Mouse (Mus musculus): ENCODE measurements at regions not wholly inside any gene's neighbourhood (a gene's known extent, or its start where the extent isn't known, plus 50 kb on each side); places are given as distances from the start of the nearest gene placed in this dataset.

DNA sequence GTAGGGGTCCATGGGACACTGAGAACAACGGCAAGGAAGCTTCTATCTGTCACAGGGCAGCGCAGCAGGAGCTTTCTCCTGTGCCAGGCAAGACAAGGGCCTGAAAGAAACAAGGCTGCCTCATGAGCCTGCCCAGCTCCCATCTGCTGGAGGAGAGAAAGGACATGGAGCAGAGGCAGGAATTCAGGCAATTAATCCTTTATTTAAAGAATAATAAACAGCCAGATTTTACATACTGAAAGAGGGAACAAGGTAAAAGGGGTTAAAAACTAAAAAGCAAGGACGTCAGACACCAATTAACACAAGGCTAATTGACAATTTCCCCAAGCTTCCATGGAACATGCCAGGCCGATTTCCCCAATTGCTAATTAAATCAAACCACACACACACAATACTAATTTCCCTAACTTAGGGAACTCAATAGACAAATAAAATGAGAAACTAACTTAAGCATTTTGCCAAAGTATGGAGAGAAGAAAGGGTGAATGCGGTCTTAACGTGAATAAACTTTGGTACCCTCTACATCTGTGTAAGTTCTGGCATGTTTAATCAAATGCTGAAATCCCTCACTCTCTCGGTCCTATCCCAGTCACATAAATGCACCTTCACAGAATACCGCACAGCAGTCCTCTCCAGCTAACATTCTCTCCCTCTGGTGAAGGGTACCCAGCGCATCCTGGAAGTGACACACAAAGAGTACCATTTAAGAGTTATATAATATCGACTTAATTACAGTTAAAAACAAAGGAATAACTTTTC is 252.7 kb downstream of the Bcl11a start:
- Histone ChIP-seq H3K4me2 (ENCODE audit: low read length) (no peak overlapping the region), H3K36me3 (ENCODE audit: control insufficient read depth, insufficient read depth, low read length) (no peaks in the 10 kb centered on the region), H3K27ac (replicated peaks in 1 of 2; ENCODE audit: control insufficient read depth in 1 of 2, insufficient read depth in 1 of 2, low read depth in 2 of 2, low read length in 2 of 2) (no peak overlapping the region), H3K9ac (ENCODE audit: low read length) (no peak overlapping the region), H3K4me3 (ENCODE audit: control insufficient read depth in 1 of 2, insufficient read depth in 1 of 2, low read depth in 1 of 2, low read length in 2 of 2) (no peak overlapping the region), H3K27me3 (ENCODE audit: control insufficient read depth, insufficient read depth, low read length) (no peaks in the 10 kb centered on the region), H3K9me3 (ENCODE audit: control insufficient read depth, low read length) (no peaks in the 10 kb centered on the region), H3K4me1 (ENCODE audit: control insufficient read depth in 2 of 2, insufficient read depth in 2 of 2, low read length in 2 of 2) (peaks cover 6 to 8% of the 10 kb centered on the region in 2 experiments)
- WGBS: 83% methylated on average over 10 of the region's 10 CpGs
- ATAC-seq (ENCODE audit: insufficient number of reproducible peaks, insufficient read depth, low FRiP score, low read depth): no peak

DNA sequence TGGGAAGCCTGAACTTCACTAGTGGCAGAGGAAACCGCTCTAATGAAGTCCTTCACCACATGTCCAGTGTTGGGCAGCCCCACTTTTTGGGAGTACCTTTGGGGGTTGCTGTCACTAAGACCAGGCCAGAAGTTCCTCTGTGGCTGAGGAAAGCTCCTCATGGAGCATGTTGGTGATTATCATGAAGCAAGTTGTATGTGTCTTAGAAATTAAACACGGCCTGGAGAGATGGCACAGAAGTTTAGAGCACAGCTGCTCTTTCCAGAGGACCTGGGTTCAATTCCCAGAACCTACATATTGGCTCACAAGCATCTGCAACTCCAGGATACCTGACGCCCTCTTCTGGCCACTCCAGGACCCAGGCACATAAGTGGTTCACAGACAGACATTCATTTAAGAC is 254.4 kb downstream of the Bcl11a start:
- ATAC-seq (ENCODE audit: insufficient number of reproducible peaks, insufficient read depth, low FRiP score, low read depth): no peak

DNA sequence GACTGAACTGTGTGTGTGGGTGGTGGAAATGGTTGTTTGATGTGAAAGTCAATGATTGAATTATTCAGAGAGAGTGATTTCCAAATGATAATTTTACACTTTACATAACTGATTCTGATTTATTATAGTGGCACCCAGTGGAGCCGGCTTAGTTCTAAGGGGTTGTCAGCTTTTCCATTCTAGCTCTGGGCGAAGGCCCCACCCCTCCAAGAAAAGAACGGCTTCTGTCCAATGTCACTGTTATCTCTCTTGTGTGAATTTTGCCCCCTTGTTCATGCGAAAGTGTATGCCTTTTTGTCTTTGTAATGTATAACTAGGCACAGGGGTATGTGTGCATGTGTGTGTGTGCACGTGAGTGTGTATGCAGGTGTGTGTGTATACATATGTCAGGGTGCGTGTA is 255.3 kb downstream of the Bcl11a start:
- Histone ChIP-seq H3K4me3 (ENCODE audit: control insufficient read depth in 1 of 2, insufficient read depth in 1 of 2, low read depth in 1 of 2, low read length in 2 of 2) (no peak overlapping the region), H3K27me3 (ENCODE audit: control insufficient read depth, insufficient read depth, low read length) (no peaks in the 10 kb centered on the region), H3K4me2 (ENCODE audit: low read length) (no peak overlapping the region), H3K9ac (ENCODE audit: low read length) (no peak overlapping the region), H3K4me1 (ENCODE audit: control insufficient read depth in 2 of 2, insufficient read depth in 2 of 2, low read length in 2 of 2) (peaks cover 5 to 8% of the 10 kb centered on the region in 2 experiments), H3K9me3 (ENCODE audit: control insufficient read depth, low read length) (no peaks in the 10 kb centered on the region), H3K36me3 (ENCODE audit: control insufficient read depth, insufficient read depth, low read length) (no peaks in the 10 kb centered on the region), H3K27ac (replicated peaks in 1 of 2; ENCODE audit: control insufficient read depth in 1 of 2, insufficient read depth in 1 of 2, low read depth in 2 of 2, low read length in 2 of 2) (no peak overlapping the region)
- 66% methylated on average over 6 of the region's 6 CpGs for WGBS
- ATAC-seq (ENCODE audit: insufficient number of reproducible peaks, insufficient read depth, low FRiP score, low read depth): no peak

More for the DNA sequence above, 254.4 kb downstream of the Bcl11a start:
- WGBS: 86% methylated on average over 3 of the region's 3 CpGs
- H3K9me3 ChIP-seq (ENCODE audit: control insufficient read depth, low read length): no peaks in the 10 kb centered on the region
- no peaks in the 10 kb centered on the region for H3K27me3 ChIP-seq (ENCODE audit: control insufficient read depth, insufficient read depth, low read length)
- no peak overlapping the region for H3K9ac ChIP-seq (ENCODE audit: low read length)
- peaks cover 6 to 8% of the 10 kb centered on the region in 2 experiments for H3K4me1 ChIP-seq (ENCODE audit: control insufficient read depth in 2 of 2, insufficient read depth in 2 of 2, low read length in 2 of 2)
- H3K4me3 ChIP-seq (ENCODE audit: control insufficient read depth in 1 of 2, insufficient read depth in 1 of 2, low read depth in 1 of 2, low read length in 2 of 2): no peak overlapping the region
- no peak overlapping the region for H3K27ac ChIP-seq (replicated peaks in 1 of 2; ENCODE audit: control insufficient read depth in 1 of 2, insufficient read depth in 1 of 2, low read depth in 2 of 2, low read length in 2 of 2)
- no peaks in the 10 kb centered on the region for H3K36me3 ChIP-seq (ENCODE audit: control insufficient read depth, insufficient read depth, low read length)
- no peak overlapping the region for H3K4me2 ChIP-seq (ENCODE audit: low read length)

DNA sequence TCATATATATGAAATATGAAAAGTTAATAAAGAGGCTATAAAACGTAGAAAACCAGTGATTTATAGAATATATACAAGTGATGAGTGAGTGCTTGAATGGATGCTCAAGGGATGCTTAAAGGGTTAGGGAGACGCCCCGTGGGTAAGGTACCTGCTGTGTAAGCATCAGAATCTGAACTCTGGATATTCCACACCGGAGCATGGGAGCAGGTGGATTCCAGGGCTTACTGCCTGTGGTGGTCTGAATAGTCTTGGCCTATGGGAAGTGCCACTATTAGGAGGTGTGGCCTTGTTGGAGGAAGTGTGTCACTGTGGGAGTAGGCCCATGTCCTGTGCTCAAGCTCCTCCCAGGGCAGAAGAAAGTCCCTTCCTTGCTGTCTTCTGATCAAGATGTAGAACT is 257.4 kb downstream of the Bcl11a start:
- Histone ChIP-seq H3K9ac (ENCODE audit: low read length) (no peak overlapping the region), H3K36me3 (ENCODE audit: control insufficient read depth, insufficient read depth, low read length) (no peaks in the 10 kb centered on the region), H3K4me2 (ENCODE audit: low read length) (no peak overlapping the region), H3K4me3 (ENCODE audit: control insufficient read depth in 1 of 2, insufficient read depth in 1 of 2, low read depth in 1 of 2, low read length in 2 of 2) (no peak overlapping the region), H3K4me1 (ENCODE audit: control insufficient read depth in 2 of 2, insufficient read depth in 2 of 2, low read length in 2 of 2) (no peaks in the 10 kb centered on the region), H3K9me3 (ENCODE audit: control insufficient read depth, low read length) (no peaks in the 10 kb centered on the region), H3K27ac (replicated peaks in 1 of 2; ENCODE audit: control insufficient read depth in 1 of 2, insufficient read depth in 1 of 2, low read depth in 2 of 2, low read length in 2 of 2) (no peak overlapping the region), H3K27me3 (ENCODE audit: control insufficient read depth, insufficient read depth, low read length) (no peaks in the 10 kb centered on the region)
- ATAC-seq (ENCODE audit: insufficient number of reproducible peaks, insufficient read depth, low FRiP score, low read depth): no peak
- WGBS: 91% methylated on average over 4 of the region's 4 CpGs

DNA sequence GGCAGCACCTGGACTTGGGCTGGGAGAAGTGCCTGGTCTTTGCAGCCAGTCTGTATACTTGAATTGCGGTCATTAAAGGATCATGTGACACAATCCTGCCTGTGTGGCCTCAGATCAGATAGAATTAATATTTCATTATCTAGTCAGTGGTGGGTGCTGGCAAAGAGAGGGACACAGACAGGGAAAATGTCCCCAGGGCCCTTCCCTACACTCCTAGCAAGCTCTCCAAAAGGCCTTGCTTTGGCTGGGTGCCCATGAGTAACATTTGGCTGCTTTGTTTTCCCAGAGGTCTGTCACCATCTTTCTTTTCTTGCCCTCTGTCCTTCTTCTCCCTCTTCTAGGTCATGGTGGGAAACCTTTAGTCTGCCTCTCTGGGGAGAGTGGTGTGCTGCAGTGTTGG is 260.3 kb downstream of the Bcl11a start:
- ATAC-seq (ENCODE audit: insufficient number of reproducible peaks, insufficient read depth, low FRiP score, low read depth): no peak
- H3K27me3 ChIP-seq (ENCODE audit: control insufficient read depth, insufficient read depth, low read length): no peaks in the 10 kb centered on the region
- no peaks in the 10 kb centered on the region for H3K36me3 ChIP-seq (ENCODE audit: control insufficient read depth, insufficient read depth, low read length)
- WGBS: 95% methylated on average over 1 of the region's 1 CpGs
- no peaks in the 10 kb centered on the region for H3K4me1 ChIP-seq (ENCODE audit: control insufficient read depth in 2 of 2, insufficient read depth in 2 of 2, low read length in 2 of 2)
- no peak overlapping the region for H3K9ac ChIP-seq (ENCODE audit: low read length)
- H3K4me2 ChIP-seq (ENCODE audit: low read length): no peak overlapping the region
- H3K27ac ChIP-seq (replicated peaks in 1 of 2; ENCODE audit: control insufficient read depth in 1 of 2, insufficient read depth in 1 of 2, low read depth in 2 of 2, low read length in 2 of 2): no peak overlapping the region
- H3K4me3 ChIP-seq (ENCODE audit: control insufficient read depth in 1 of 2, insufficient read depth in 1 of 2, low read depth in 1 of 2, low read length in 2 of 2): no peak overlapping the region
- H3K9me3 ChIP-seq (ENCODE audit: control insufficient read depth, low read length): no peaks in the 10 kb centered on the region

DNA sequence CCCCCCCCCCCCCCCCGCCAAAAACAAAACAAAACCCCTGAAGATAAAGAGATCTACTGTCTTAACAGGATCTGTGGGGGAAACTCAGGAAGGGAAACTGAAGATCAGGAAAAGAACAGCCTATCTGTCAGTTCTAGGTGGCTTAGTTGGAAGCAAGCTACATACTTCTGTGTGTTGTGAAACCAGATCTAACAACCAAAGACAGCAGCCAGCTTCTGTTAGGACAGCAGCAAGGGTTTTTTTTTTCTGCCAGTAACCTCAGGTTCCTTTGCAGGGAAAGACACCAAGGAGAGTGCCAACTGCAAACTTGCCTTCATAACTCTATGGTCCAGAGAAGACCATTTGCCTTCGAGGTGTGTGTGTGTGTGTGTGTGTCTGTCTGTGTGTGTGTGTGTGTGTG is 261.2 kb downstream of the Bcl11a start:
- ATAC-seq (ENCODE audit: insufficient number of reproducible peaks, insufficient read depth, low FRiP score, low read depth): no peak
- Histone ChIP-seq H3K9me3 (ENCODE audit: control insufficient read depth, low read length) (no peaks in the 10 kb centered on the region), H3K4me1 (ENCODE audit: control insufficient read depth in 2 of 2, insufficient read depth in 2 of 2, low read length in 2 of 2) (no peaks in the 10 kb centered on the region), H3K27me3 (ENCODE audit: control insufficient read depth, insufficient read depth, low read length) (no peaks in the 10 kb centered on the region), H3K27ac (replicated peaks in 1 of 2; ENCODE audit: control insufficient read depth in 1 of 2, insufficient read depth in 1 of 2, low read depth in 2 of 2, low read length in 2 of 2) (no peak overlapping the region), H3K4me2 (ENCODE audit: low read length) (no peak overlapping the region), H3K9ac (ENCODE audit: low read length) (no peak overlapping the region), H3K4me3 (ENCODE audit: control insufficient read depth in 1 of 2, insufficient read depth in 1 of 2, low read depth in 1 of 2, low read length in 2 of 2) (no peak overlapping the region), H3K36me3 (ENCODE audit: control insufficient read depth, insufficient read depth, low read length) (no peaks in the 10 kb centered on the region)
- whole genome bisulfite sequencing: 71% methylated on average over 1 of the region's 2 CpGs

DNA sequence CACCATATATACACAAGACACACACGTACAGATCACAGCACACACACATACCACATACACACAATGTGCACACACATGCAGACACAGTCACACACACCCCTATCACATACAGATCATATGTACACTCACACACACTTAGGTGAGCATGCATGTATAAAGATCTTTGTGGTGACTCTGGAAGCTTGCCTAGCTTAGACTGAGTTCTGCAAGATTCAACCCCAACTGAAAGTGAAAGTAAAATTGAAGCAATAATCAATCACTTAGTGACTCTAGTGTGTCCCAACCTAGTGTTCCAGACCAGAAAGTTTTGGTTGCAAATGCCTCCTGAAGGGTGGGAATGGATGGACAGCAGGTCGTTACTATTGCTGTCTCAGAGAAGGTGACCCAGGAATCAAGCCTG is 262.8 kb downstream of the Bcl11a start:
- Histone ChIP-seq H3K9me3 (ENCODE audit: control insufficient read depth, low read length) (no peaks in the 10 kb centered on the region), H3K4me2 (ENCODE audit: low read length) (no peak overlapping the region), H3K27me3 (ENCODE audit: control insufficient read depth, insufficient read depth, low read length) (no peaks in the 10 kb centered on the region), H3K4me3 (ENCODE audit: control insufficient read depth in 1 of 2, insufficient read depth in 1 of 2, low read depth in 1 of 2, low read length in 2 of 2) (no peak overlapping the region), H3K27ac (replicated peaks in 1 of 2; ENCODE audit: control insufficient read depth in 1 of 2, insufficient read depth in 1 of 2, low read depth in 2 of 2, low read length in 2 of 2) (no peak overlapping the region), H3K9ac (ENCODE audit: low read length) (no peak overlapping the region), H3K36me3 (ENCODE audit: control insufficient read depth, insufficient read depth, low read length) (no peaks in the 10 kb centered on the region), H3K4me1 (ENCODE audit: control insufficient read depth in 2 of 2, insufficient read depth in 2 of 2, low read length in 2 of 2) (no peaks in the 10 kb centered on the region)
- WGBS: 71% methylated on average over 2 of the region's 2 CpGs
- no peak for ATAC-seq (ENCODE audit: insufficient number of reproducible peaks, insufficient read depth, low FRiP score, low read depth)

DNA sequence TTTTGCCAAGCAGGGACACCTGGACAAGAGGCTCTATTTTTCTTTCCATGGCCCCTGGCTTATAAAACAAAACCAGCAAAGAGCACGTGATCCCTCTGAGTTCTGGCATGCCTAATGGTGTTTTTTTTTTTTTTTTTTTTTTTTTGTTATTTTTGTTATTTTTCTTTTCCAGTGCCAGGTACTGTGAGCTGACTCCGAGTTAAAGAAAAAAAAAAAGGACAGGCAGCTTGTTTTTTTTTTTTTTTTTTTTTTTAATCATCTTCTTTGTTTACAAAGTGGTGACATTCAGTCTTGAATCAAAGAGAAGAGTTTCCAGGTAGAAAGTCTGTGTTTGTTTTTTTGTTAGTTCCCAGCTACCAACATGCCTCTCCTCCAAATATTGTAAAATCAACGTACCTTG is 263.8 kb downstream of the Bcl11a start:
- Histone ChIP-seq H3K9me3 (ENCODE audit: control insufficient read depth, low read length) (no peaks in the 10 kb centered on the region), H3K4me2 (ENCODE audit: low read length) (no peak overlapping the region), H3K27ac (replicated peaks in 1 of 2; ENCODE audit: control insufficient read depth in 1 of 2, insufficient read depth in 1 of 2, low read depth in 2 of 2, low read length in 2 of 2) (no peak overlapping the region), H3K4me1 (ENCODE audit: control insufficient read depth in 2 of 2, insufficient read depth in 2 of 2, low read length in 2 of 2) (no peaks in the 10 kb centered on the region), H3K9ac (ENCODE audit: low read length) (no peak overlapping the region), H3K36me3 (ENCODE audit: control insufficient read depth, insufficient read depth, low read length) (no peaks in the 10 kb centered on the region), H3K27me3 (ENCODE audit: control insufficient read depth, insufficient read depth, low read length) (no peaks in the 10 kb centered on the region), H3K4me3 (ENCODE audit: control insufficient read depth in 1 of 2, insufficient read depth in 1 of 2, low read depth in 1 of 2, low read length in 2 of 2) (no peak overlapping the region)
- WGBS: 59% methylated on average over 3 of the region's 3 CpGs
- no peak for ATAC-seq (ENCODE audit: insufficient number of reproducible peaks, insufficient read depth, low FRiP score, low read depth)

Measured in heart, embryonic 14.5 days (tissue).